ENCODE assay signal across 20 mouse cellular contexts in the genomic region with DNA sequence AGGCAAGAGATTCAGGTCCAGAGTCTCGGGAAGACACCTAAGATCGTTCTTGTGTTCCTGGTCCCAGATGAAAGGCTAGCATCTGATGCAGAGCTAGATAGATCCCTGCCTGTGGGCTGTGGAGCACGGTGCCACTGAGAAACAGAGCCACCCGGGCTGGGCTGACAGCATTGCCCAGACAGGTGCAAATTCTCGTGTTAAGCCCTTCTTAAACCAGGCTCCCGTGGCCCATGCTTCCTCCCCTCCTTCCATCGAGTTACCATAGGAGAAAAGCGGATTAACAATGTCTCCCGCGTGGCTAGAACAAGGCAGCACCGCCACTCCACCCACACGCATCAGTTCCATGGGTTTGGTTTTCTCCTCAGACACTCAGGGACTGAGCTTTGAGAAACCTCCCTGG.
"Had no signal": no experiment of that assay in that cellular context is flagged by ENCODE, and none has a peak within 500 bp of the region (broad histone marks: within the 10 kb centered on the region; RNA-seq: fewer than 3 reads in every experiment).

No protein-coding gene starts in this region.

- H3K4me2 ChIP-seq: liver, embryonic 13.5 days; liver, embryonic 15.5 days; lung, embryonic 15.5 days; midbrain, embryonic 13.5 days; midbrain, embryonic 15.5 days; neural tube, embryonic 12.5 days had no signal

- H3K27ac ChIP-seq: liver, embryonic 13.5 days; liver, embryonic 15.5 days; lung, embryonic 15.5 days; macrophage; midbrain, embryonic 13.5 days; midbrain, embryonic 15.5 days; neural tube, embryonic 12.5 days had no signal

- H3K4me3 ChIP-seq: liver, embryonic 13.5 days; liver, embryonic 15.5 days; lung, embryonic 15.5 days; megakaryocyte, embryonic 14.5 days; midbrain, embryonic 13.5 days; midbrain, embryonic 15.5 days; neural tube, embryonic 12.5 days had no signal

- H3K27me3 ChIP-seq: liver, embryonic 13.5 days; liver, embryonic 15.5 days; lung, embryonic 15.5 days; midbrain, embryonic 13.5 days; midbrain, embryonic 15.5 days; neural tube, embryonic 12.5 days had no signal

- H3K9me3 ChIP-seq: liver, embryonic 13.5 days; liver, embryonic 15.5 days; lung, embryonic 15.5 days; midbrain, embryonic 13.5 days; midbrain, embryonic 15.5 days; neural tube, embryonic 12.5 days had no signal

- H3K4me1 ChIP-seq: lung, embryonic 15.5 days; midbrain, embryonic 13.5 days; midbrain, embryonic 15.5 days had no signal

- ATAC-seq: liver, postnatal 0 days; lung, postnatal 0 days; midbrain, embryonic 13.5 days; midbrain, embryonic 15.5 days had no signal

- H3K36me3 ChIP-seq: liver, embryonic 13.5 days; liver, embryonic 15.5 days; lung, embryonic 15.5 days; midbrain, embryonic 13.5 days; midbrain, embryonic 15.5 days; neural tube, embryonic 12.5 days had no signal

- DNase-seq: liver, embryonic 13.5 days; liver, postnatal 0 days; lung, adult 2 months; lung, postnatal 14 days; lung, postnatal 36 days; right cerebral cortex, adult 18-20 months; right cerebral cortex, postnatal 25 days; right cerebral cortex, postnatal 4 days; spleen, adult 18-20 months; thymus, adult 18-20 months; thymus, postnatal 14 days; thymus, postnatal 36 days had no signal

- H3K9ac ChIP-seq: liver, embryonic 13.5 days; liver, embryonic 15.5 days; liver, postnatal 0 days; lung, embryonic 15.5 days; midbrain, embryonic 13.5 days; midbrain, embryonic 15.5 days; neural tube, embryonic 12.5 days had no signal
